Mouse (Mus musculus): ENCODE data around the gene Myh14.

- TF ChIP-seq GATA1 (IDR thresholded peaks at IDR 0.05; ENCODE audit: borderline replicate concordance, low read length) = no peak
- no peak for TF ChIP-seq FLI1 (IDR thresholded peaks at IDR 0.05; ENCODE audit: low read length)
Observed at GRCm38 (mm10) chr7:44709881-44710280, 39.2 kb upstream of the Myh14 start.

Measured in megakaryocyte, embryonic 14.5 days (primary cell).